Mouse (Mus musculus) gastrocnemius, postnatal 4 days (tissue): Measurements from ENCODE around the gene Gm12184. TPM values are rescaled to one million over a fixed set of nuclear protein-coding genes. Genes with fewer than 3 reads are reported as not detected.
"Not testable (repeated sequence)": the region's sequence is repeated elsewhere in the genome, so short reads cannot be mapped to it uniquely, and the experiment has no call there.

Source experiments
- DNase-seq, 2 experiments: peaks; one replicate each; pipeline ENCODE4 v3.0.0; 2021 to 2022; ENCODE audit warnings: low spot score in 2 of 2, mixed read lengths in 2 of 2
- long read RNA-seq, 2 experiments: library from polyadenylated mRNA; stranded (forward); transcript quantifications; one replicate each; pipeline ENCODE4 v2.0.0; 2021
- total RNA-seq, 2 experiments: library from RNA; stranded (reverse); gene quantifications; 2 replicates each; pipeline ENCODE4 v1.2.3; 2021

Gm12184 gene
- total RNA-seq = 1 to 10 TPM; 1.9 to 4.9 TPM
- long read RNA-seq, experiment 1, partial matches to known transcripts = 0 of 3 reads
- long read RNA-seq, experiment 1, other reads (novel, unspliced or antisense) = 0 of 3 reads
- long read RNA-seq, experiment 2, partial matches to known transcripts = 0 of 4 reads
- long read RNA-seq, experiment 2, other reads (novel, unspliced or antisense) = 0 of 4 reads

DNA sequence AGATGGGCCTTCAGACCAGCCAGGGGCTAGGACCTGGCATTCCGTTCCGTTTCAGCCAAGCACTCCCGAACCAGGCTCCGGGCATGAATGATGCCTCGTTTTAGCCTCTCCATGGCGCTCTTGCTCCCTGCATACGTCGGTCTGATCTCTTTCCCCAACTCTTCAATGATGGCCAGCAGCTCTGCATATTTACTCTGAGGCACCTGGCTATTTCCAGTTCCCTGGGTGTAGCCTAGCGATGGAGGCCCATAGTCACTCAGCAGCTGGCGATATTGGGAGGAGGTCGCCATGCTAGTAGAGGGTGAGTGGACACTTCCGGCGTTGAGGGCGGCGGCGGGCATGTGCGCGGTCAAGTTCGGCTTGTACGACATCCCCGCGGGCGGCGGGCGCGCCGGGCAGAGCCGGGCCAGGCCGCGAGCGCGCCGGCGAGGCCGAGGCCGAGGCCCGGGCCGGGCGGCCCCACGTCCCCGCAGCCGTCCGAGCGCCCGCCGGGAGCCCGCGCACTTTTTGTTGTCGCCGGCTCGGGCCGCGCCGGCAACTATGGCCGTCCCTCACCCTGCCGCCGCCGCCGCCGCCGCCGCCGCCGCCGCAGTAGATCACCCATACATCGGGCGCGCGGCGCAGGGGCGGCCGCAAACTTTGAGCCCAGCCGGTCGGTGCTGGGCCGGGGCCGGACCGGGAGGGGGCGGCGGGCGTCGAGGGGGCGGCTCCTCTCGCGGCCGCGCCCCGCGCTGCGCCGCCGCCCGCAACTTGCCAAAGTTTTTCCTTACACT is at the start of gene Gm12184, which contains the start of gene Trim7:
TSS of gene Gm12184 (minus strand) at position 677 of the 773 bp plus-strand sequence.
TSS of gene Trim7 (plus strand) at position 162 of the 773 bp plus-strand sequence.
- DNase-seq = not testable (repeated sequence)

DNA sequence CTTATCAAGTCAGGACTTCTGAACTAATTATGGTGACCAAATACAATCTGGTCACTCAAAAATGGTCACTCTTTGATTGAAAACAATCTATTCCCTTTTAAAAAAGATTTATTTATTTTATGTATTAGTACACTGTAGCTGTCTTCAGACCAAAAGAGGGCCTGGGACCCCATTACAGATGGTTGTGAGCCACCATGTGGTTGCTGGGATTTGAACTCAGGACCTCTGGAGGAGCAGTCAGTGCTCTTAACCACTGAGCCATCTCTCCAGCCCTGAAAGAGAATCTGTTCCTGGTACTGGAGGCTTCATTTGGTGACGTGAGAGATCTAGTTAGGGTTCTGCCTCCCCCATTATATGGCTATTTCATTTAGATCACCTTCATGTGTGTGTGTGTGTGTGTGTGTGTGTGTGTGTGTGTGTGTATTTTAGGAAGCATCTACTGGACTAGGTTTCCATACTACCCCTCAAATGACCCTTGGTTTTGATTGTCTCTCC is 48.9 kb upstream of the Gm12184 start:
- not testable (repeated sequence) for DNase-seq

DNA sequence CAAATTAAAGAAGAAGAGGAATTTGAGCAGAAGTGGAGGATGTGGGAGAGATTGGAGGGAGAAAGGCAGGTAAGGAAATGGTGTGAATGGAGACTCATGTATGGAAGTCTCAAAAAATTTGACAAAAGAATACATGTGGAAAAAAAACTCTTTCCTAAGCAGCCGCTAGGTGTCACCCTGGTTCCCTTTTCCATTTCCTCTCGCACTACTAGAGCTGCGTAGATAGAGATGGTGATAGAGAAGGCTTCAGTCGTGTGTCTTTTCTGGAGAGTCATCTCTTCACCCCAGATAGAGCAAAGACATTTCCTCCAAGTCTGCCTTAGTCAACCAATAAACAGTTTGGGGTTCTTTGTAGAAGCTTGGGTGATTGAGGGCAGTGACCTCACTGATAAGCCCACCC is 48.0 kb upstream of the Gm12184 start:
- peak in 1 of 2 experiments; percentile 44 for DNase-seq

DNA sequence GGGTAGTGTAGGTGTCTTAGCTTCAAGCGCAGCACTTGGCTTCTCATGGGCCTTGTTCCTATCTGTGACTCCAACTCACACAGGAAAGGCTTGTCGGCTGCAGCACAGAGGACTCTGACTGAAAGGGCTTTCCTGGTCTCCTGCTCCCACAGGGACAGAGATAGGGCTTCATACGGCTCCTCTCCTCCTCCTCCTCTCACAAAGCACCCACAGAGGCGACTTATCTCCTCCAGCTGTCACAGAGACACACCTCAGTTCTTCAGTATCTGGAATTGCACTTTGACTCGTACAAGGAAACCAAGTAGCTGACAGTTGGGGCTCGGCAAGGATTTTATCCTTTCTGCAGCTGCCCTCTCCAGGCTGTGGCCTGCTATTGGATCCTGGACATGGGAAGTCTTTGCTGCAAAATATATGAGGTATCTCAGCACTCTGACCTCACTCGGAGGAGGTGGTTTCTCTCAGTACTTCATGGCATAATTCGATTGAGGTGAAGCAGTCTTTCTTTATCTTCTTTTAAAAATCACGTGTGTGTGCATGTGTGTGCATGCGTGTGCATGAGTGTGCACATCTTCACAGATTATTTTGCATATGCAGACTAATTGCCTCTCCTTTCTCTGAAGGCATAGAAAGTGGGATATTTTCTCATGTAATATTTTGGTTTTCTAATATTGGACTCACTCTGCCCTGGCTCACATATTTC is 47.3 kb upstream of the Gm12184 start:
- no peak for DNase-seq

DNA sequence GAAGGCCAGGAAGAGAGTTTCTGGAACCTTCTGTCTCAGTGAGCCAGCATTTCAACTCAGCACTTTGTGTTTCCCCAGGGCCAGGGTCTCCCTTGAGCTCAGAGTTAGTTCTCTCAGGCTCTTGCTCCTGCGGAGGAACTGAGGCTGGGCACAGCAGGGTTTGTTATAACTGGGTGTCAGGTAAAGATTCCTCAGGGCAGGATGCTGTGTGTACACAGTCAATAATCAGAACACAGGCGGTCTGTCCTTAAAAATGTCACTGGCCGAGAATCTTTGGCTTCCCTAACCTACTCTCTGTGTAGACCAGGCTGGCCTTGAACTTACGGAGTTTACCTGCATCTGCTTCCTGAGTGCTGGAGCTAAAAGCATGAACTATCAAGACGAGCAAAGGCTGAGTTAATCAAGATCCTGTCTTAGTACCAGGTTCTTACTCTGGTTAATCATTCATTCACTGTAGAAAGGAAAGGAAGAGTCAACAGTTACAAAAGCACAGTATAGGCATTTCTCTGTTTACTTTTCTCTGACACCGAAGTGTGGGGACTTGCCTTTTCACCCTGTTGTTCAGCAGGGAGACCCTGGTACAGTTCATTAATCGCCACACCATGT is 46.3 kb upstream of the Gm12184 start:
- DNase-seq = no peak

DNA sequence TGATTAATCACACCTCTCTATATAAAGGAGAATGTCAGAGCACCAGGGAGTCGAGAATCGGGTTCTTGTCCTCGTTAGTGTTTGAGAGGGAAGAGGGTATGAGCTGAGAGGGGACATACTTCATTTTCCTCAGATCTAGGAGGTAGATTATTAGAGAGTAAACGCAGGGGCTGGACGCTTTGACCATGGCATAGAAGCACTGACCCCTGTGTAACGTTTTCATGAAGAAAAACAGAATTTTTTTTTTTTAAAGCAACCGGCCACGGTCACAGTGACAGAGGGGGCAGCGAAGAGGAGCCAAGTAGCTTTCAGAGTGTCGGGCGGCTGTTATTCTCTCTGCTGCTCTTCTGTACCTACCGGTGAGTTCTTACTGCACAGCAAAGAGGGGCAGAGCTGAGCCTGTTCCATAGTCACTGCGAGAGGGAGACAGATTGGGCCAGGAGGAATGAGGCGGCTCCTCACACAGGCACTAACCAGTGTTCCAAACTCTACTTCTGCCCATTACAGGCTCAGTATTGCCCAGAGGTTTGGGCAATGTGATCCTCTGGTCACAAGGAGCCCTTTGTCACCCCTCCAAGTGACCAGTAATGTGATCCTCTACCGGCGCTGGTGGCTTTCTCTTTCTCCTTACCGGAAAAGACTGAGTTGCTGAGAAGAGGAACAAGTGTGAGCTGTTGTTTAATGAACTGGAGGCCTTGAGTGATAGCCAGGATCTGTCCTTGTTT is 45.5 kb upstream of the Gm12184 start:
- DNase-seq = peak in 1 of 2 experiments; percentile 40

DNA sequence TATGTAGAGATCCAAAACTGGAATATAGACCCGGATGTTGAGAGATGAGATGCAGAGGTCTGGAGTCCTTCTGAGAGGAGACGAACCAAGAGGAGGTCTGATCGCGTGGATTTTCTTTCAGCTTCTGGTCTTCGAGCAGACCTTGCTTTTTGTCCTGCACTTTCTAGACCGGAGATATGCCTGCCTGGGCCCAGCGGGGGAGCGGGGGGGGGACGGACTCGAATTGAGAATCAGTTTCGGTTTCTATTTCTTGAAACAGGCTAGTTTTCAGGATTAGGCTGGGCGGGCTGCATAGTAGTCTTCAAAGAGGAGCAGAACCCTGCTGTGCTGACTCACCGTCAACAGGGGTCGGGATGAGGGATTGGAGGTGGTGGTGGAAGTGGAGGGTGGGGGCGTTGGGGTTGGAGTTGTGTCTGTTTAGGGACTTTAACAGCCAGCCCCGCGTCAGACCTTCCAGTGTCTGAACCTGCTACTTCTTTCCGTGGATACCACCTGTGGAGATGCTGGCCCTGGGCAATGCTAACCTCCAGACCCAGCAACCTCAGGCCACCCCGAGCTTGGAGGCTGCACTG is 44.8 kb upstream of the Gm12184 start, which contains the start of gene Irgm1:
TSS of gene Irgm1 (minus strand) at position 483 of the 572 bp plus-strand sequence.
- peak; percentile 34 to 65 for DNase-seq

DNA sequence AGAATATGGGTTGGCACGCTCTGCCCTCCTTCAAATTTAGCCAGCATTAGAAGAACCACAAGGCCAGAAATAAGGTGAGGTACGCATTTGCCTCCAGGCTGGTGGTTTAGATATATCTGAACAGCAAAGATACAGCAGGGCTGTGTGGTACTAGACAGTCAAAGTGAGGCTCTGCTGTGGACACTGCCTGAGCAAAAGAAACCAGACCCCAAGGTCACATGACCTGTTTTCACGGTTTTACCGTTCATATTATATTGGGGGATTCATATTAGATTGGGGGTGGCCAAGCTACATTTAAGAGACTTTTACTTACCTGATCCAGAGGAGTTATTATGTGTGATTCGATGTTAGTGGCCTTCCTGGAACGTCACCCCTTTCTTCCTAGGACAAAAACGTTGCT is 44.3 kb upstream of the Gm12184 start:
- DNase-seq = no peak

DNA sequence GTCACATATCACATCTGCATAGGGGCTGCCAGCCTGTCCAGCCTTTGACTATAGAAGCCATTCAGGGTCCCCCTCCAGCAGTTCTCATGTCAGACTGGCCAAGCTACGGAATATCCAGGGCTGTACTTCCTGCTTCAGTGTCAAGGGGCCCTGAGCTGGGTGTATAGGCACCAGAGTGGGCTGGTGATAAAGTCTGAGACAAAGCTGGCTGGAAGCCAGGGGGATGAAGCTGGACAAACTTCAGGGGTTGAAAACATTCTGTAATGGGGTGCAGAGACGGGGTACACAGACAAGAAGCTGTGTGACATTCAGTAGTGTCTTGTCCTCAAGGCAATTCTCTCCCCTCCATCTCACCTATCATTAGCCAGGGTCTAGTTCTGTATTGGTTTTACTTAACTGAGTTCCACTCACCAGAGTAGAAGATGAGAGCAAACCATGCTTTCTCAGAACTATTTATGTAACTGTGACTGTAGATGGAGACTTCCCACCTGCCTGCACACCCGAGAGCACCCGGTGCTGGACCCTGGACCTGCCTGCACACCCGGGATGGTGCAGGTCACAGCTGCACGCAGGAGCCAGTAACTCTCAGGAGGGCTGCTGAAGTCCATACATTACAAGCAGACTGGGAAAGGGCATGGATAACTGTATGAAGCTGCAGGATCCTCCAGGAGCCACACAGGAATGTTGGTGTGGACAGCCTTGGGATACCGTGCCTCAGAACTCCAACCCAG is 43.1 kb upstream of the Gm12184 start:
- no peak for DNase-seq

DNA sequence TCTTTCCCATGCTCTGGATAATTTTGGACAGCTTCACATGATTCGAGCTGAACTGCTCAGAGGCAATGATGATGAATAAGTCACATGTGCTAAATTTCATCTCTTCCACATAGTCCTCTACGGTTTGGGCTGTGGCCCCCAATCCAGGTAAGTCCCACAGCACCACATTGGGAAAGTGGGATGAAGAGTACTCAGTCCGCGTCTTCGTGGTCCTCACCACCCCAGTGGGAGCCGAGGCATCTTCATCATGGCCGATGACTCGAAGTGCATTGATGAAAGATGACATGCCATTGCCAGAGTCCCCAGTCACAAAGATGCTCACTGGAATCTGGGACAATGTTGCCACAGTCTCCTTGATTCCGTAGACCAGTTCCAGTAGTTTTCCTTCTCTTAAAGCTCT is 40.0 kb upstream of the Gm12184 start:
- no peak for DNase-seq

DNA sequence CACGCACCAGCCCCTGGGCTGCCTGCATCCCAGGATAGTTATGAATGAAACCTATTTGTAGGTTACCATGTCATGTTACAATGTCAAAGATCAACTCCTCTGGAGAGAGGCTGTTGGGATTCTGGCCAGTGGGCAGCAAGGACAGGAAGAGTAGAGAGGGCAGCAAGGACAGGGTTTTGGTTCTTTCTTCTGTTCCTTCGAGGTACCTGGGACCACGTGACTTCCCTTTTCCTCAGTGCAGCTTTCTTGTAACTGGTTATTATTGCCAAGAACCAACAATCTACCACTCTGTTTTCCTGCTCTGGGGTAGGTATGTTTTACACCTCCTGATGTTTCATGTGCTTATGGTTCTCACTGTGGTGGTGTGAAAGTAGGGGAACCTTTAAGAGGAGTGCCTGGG is 37.4 kb upstream of the Gm12184 start:
- no peak for DNase-seq

DNA sequence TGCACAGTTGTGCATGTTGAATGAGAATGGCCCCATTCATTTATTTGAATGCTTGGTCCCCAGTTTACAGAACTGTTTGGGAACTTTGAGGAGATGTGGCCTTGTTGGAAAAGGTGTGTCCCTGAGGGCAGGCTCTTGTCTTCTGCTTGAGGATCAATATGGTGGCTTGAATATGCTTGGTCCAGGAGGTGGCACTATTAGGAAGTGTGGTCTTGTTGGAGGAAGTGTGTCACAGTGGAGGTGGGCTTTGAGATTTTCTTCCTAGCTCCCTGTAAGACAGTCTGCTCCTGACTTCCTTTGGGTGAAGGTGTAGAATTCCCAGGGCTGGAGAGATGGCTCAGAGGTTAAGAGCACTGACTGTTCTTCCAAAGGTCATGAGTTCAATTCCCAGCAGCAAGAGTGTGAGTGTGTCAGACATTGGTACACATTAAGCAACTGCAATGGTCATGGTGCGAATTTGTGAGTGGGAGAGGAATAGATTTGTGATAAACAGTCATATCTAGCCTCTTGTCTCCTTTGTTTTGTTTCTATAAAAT is 36.4 kb upstream of the Gm12184 start:
- DNase-seq = no peak

DNA sequence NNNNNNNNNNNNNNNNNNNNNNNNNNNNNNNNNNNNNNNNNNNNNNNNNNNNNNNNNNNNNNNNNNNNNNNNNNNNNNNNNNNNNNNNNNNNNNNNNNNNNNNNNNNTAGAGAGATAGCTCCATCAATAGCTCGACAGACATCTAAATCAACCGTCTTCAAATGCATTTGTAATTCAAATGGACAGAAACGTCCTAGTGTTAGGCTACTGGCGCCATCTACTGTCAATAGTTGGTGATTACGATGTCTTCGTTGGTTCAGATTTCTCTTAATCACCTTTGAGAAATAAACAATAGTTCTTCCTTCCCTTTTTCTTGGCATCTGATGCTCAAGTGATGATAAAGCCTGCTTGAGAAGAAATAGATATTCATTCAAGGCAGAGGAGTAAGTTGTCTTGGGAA is 32.6 kb upstream of the Gm12184 start:
- peak in 1 of 2 experiments; percentile 40 for DNase-seq

DNA sequence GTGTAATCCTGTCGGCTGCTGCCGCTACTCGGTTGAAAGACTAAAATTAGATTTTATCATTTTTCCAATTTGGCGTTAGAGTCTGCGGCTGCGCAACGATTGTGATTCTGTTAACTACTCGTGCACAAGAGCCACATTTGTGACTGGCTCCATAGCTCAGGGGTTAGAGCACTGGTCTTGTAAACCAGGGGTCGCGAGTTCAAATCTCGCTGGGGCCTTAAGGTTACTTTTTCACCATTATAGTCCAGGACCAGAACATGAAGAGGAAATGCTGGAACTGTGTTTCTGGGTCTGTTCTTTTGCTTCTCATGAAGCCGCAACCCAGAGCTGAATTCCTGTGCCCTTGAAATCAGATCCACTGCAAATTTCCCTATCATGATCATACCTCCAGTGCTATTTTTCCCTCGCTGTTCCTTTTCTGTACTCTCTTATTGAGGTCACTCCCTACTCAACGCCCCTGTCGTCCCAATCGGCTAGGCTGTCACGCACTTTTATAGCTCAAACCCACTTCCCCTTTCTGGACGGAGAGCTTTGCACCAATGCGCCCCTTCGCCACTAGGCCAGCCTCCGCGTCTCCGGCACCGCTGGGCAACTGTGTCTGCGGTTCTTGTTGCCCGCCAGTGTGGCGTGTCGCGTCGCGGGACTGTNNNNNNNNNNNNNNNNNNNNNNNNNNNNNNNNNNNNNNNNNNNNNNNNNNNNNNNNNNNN is 27.2 kb upstream of the Gm12184 start:
- peak; percentile 66 to 75 for DNase-seq

DNA sequence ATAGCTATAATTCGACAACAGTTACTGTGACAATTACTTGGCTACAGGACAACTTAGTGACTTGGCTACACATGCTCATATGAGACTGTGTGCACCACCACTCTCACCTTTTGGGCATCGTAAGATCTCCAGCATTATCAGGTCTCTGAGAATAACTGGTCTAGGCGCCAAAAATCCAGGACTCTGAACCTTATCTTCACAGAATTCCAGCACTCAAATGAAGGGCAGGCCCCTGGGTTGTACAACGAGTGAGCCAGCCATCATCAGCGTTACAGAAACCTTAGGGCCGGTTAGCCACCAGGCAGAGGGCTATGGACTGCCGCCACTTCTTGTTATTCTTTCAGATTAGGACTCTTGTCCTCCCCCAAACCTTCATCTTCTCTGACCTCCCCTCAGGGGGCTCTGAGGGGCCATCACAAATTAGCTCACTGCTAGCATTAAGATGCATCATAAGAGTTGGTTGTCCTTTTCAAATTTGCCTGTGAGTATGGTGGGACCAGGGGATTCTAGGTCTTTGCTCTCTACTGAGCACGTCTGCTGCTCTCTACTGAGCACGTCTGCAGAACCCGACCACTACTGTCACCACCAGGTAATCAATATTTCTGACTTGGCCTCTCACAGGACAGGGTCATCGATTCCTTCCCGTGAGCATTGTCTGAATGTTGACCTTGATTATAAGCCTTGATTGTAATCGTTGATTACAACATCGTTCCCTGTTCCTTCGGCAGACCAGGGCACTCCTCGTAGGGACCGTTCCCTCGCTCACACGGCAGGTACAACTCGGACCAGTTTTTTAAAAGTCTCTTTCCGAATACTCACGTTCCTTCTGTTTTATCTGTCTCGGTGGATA is 26.4 kb upstream of the Gm12184 start:
- DNase-seq = no peak

DNA sequence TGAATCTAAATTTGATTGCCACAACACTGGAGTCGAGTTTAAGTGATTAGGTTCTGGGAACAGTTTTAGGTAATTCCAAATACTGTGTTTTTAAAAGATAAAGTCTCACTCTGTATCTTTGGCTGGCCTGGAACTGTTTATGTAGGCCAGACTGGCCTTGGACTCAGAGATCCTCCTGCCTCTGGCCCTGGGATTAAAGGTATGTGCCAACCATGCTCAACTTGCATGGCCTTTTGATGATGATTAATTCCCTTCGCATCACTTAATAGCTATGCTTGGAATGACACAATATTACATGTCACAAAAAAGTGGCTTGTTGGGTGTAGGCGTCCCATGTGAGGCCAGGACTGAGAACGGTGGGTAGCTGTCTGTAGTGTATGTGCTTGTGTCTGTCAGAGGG is 25.7 kb upstream of the Gm12184 start:
- no peak for DNase-seq

DNA sequence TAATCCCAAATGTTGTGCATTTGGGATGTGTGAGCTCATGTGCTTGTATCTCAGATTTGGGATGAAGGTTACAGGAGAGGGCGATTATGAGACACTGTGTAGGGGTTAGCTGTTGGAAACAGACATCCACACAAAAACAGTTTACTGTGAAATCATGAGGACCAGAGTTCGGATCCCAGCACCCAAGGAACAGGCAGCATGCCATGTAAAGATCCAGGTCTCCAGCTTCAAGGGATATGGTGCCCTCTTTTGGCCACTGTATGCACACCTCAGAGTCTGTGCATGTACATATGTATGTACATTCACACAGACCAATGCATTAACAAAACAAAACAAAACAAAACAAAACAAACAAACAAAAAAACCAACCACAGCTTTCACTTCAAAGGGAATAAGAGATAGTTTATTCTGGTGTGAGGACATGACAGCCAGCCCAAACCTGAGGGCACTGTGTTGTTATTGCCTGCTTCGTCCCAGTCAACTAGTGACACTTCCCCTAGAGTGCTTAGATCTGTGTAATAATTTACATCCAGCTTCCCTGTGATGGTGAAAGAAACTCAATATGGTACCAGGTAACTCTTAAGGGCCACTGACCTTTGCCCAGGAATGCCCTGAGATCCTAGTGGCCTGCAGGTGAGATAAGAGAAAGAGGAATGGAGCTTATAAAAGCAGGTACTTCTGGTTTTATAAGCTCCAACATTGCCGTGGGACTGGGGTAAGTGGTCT is 25.0 kb upstream of the Gm12184 start:
- no peak for DNase-seq
